Mouse (Mus musculus) G1E (cell line): ENCODE measurements around the gene Grifin. TPM values are rescaled to one million over a fixed set of nuclear protein-coding genes. Genes with fewer than 3 reads are reported as not detected.

Experiments
- ATAC-seq: 2 replicates; pipeline ENCODE4 v1.8.0; 2016; ENCODE audit warnings: mild to moderate bottlenecking; ENCODE audit not compliant: insufficient number of reproducible peaks, poor library complexity, low FRiP score, severe bottlenecking; ENCODE audit errors: extremely low read depth
- DNase-seq: peaks from one replicate; pipeline ENCODE4 v3.0.0; 2012; ENCODE audit warnings: low spot score
- H3K27me3 ChIP-seq: 2 replicates; pipeline ENCODE4 v1.6.1; 2012; ENCODE audit warnings: mild to moderate bottlenecking, low read length, inconsistent platforms; ENCODE audit not compliant: insufficient read depth
- H3K36me3 ChIP-seq: replicated peaks from 2 replicates; pipeline ENCODE3; 2012; ENCODE audit warnings: mild to moderate bottlenecking, inconsistent platforms
- H3K4me1 ChIP-seq: 2 replicates; pipeline ENCODE4 v1.6.1; 2012; ENCODE audit warnings: low read depth, low read length, inconsistent platforms, mixed read lengths; ENCODE audit not compliant: insufficient read depth
- H3K4me3 ChIP-seq: 2 replicates; pipeline ENCODE4 v1.5.1; 2012; ENCODE audit warnings: low read depth, mild to moderate bottlenecking, inconsistent platforms, low read length, moderate library complexity, mixed read lengths
- H3K9me3 ChIP-seq: replicated peaks from 2 replicates; pipeline ENCODE4 v1.6.1; 2012; ENCODE audit warnings: inconsistent platforms
- CTCF ChIP-seq: IDR thresholded peaks from 2 replicates; pipeline ENCODE4 v1.5.1; 2012; ENCODE audit warnings: low read depth, low read length, inconsistent platforms, mixed read lengths
- GATA1 ChIP-seq: IDR thresholded peaks from 2 replicates; pipeline ENCODE4 v1.6.1; 2012; ENCODE audit warnings: borderline replicate concordance, low read length, inconsistent platforms, mixed read lengths
- GATA2 ChIP-seq: IDR thresholded peaks from 2 replicates; pipeline ENCODE4 v1.6.1; 2012; ENCODE audit warnings: low read depth, low read length, inconsistent platforms, borderline replicate concordance
- POLR2AphosphoS5 ChIP-seq: IDR thresholded peaks from 2 replicates; pipeline ENCODE4 v1.6.1; 2012; ENCODE audit warnings: low read depth, low read length, inconsistent platforms; ENCODE audit not compliant: insufficient replicate concordance
- TAL1 ChIP-seq: conservative IDR thresholded peaks from 2 replicates; pipeline ENCODE4 v1.6.1; 2012; ENCODE audit warnings: low read depth, low read length, inconsistent platforms, mixed read lengths
- polyA plus RNA-seq: library from polyadenylated mRNA; stranded (reverse); fragments of >175 nt; gene quantifications from 2 replicates; pipeline ENCODE4 v1.2.3, GENCODE M21; 2012
- total RNA-seq, 2 experiments: library from RNA; stranded (forward) in 1 of 2; stranded (reverse) in 1 of 2; fragments of 200-1000 nt in 1 of 2; fragments of >200 nt in 1 of 2; fragmentation: Nextera tagmentation in 1 of 2; gene quantifications; 2 replicates each; pipeline ENCODE4 v1.2.3; 2014 to 2017

Grifin gene
- total and polyA plus RNA-seq, 3 experiments = not detected

DNA sequence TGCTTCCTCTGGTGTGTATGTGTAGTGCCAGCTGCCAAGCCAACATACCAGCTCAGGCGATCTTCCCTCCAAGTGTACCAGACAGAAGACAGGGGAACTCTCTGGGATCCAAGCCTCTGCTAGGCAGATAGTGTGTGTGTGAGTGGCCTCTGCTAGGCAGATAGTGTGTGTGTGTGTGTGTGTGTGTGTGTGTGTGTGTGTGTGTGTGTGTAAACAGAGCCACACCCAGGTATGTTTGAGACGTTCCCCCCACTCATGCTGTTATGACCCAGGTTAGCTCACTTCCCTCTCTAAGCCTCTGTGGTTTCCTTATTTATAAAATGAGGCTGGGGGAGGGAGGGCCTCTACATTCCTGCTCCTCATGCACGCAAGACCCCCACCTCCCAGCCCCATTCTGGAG, 31.6 kb upstream of the Grifin start:
- TF ChIP-seq CTCF (no peak), POLR2AphosphoS5 (no peak)
- H3K36me3 ChIP-seq = no peaks in the 10 kb centered on the region
- ATAC-seq (no peak), DNase-seq (no peak)
- H3K4me1 ChIP-seq = peaks cover 17% of the 10 kb centered on the region
- H3K27me3 ChIP-seq = peaks cover 74% of the 10 kb centered on the region
- no peaks in the 10 kb centered on the region for H3K9me3 ChIP-seq
- H3K4me3 ChIP-seq = no peak overlapping the region

DNA sequence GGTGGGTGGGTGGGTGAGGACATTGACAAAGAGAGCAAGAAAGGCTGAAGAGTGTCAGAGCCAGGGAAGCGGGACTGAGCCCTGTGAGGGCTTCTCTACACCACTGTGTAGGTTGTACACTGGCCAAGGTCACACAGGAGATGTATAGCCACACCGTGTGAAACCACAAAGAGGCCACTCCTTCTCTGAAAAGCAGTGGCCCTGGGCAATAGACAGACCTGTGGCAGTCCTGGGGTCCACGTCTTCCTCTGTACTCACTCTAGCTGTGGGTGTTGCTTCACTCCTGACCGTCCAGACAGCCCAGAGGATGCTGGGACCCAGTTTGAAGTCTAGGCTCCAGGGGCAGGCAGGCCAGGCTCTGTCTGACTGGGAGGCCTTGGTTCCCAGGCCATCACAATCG, 30.0 kb upstream of the Grifin start:
- Histone ChIP-seq H3K27me3 (peaks cover 72% of the 10 kb centered on the region), H3K4me1 (peaks cover 17% of the 10 kb centered on the region), H3K9me3 (no peaks in the 10 kb centered on the region), H3K4me3 (no peak overlapping the region), H3K36me3 (no peaks in the 10 kb centered on the region)
- ATAC-seq (no peak), DNase-seq (no peak)
- TF ChIP-seq POLR2AphosphoS5 = no peak
- no peak for TF ChIP-seq TAL1
- no peak for TF ChIP-seq GATA1
- TF ChIP-seq CTCF = no peak
- TF ChIP-seq GATA2 = no peak

DNA sequence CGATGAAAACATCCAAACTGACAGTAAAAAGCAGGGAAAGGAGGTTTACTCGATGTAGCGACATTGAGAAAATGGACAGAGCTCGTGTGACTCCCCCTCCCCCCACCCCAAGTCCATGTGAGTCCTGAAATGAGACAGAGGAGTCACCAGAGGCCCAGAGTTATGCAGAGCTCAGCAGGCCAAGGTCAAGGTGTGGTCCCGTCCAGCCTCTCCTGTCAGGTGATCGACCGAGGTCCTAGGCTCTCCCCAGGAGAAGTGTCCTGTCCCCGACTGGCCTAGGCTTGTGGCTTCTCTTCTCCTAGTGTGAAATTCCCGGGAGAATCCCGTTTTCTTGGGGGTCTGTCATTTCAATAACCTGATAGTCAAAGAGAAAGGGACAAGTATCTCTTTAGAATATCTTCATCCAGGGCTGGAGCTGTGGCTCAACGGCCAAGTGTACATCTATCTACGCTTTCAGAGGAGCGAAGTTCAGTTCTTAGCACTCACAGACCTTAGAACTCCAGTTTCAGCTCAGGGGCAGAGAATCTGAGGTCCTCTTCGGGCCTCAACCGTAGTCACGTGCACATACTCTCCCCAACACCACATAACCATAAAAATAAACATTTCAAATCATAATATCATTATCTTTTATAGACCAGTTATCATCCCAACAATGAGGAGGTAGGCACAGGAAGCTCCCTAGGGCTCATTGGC, 24.4 kb upstream of the Grifin start:
- Histone ChIP-seq H3K4me3 (no peak overlapping the region), H3K27me3 (peaks cover 62% of the 10 kb centered on the region), H3K9me3 (no peaks in the 10 kb centered on the region), H3K4me1 (no peaks in the 10 kb centered on the region), H3K36me3 (no peaks in the 10 kb centered on the region)
- no peak for TF ChIP-seq POLR2AphosphoS5
- no peak for TF ChIP-seq TAL1
- no peak for TF ChIP-seq CTCF
- TF ChIP-seq GATA2 = no peak
- no peak for TF ChIP-seq GATA1
- DNase-seq (no peak), ATAC-seq (no peak)

DNA sequence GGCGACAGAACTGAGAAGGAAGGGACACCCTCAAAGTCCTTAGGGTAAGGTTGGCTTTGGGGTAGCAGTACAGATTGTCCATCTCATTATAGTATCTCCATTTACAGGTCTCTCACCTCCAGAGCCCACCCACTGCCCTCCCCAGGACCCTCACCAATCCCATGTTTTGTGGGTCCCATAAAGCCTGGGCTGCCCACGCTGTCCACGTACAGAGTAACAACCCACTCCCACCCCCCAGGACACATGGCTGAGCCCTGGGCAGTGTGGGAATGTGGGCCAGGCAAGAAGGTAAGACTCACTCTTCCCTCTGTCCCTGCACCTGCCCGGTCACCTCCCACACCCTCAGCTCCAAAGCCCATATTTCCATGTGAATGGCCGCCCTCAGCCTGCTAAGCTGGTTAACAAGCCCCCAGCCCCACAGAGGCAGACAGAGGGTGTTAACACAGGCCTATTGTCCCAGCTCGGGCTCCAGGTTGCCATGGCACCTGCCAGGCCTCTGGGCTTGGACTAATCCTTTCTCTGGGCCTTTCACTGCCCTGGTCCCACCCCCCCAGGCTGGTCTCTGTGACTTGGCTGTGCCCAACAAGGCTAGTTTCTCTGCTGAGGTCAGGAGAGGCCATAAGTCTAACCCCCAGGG, 19.0 kb upstream of the Grifin start:
- Histone ChIP-seq H3K36me3 (no peaks in the 10 kb centered on the region), H3K27me3 (peaks cover 63% of the 10 kb centered on the region), H3K4me1 (no peaks in the 10 kb centered on the region), H3K4me3 (no peak overlapping the region), H3K9me3 (no peaks in the 10 kb centered on the region)
- DNase-seq (no peak), ATAC-seq (no peak)
- TF ChIP-seq GATA2 (no peak), GATA1 (no peak), POLR2AphosphoS5 (no peak)

DNA sequence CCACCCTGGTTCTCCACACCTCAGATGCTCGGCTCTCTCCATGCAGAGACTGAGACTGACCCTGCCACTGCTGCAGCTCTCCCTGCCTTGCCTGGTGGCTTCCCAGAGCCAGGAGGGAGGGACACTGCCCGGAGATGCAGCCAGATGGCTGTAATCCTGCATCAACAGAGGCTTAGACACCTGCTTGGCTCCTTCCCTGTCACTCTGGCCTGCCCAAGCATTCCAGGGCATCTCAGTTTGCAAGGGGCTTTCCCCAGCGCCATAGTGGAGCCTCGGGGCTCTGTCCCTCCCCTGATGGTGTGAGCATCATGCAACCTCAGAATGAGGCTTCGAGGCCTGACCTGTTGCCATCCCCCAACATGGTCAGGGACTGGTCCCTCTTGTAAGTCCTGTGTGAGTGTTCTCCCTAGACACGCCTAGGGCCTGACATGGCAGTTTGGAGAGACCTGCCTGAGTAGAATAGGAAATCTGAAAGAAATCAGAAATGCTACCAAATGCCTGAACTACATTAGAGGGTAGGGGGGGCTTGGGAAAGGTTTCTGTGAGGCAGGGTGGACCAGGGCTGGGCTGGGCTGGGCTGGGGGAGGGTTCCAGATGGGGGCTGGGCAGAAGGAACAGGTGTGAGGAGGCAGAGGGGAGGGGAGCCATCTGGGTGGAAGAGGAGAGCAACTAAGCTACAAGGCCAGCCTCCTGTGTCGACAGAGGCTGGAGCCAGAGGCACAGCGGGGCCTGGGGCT, 18.3 kb upstream of the Grifin start:
- H3K9me3 ChIP-seq = no peaks in the 10 kb centered on the region
- H3K4me1 ChIP-seq = no peaks in the 10 kb centered on the region
- no peaks in the 10 kb centered on the region for H3K36me3 ChIP-seq
- H3K27me3 ChIP-seq = peaks cover 63% of the 10 kb centered on the region
- H3K4me3 ChIP-seq = no peak overlapping the region
- ATAC-seq (no peak), DNase-seq (no peak)
- TF ChIP-seq GATA2 (no peak), TAL1 (no peak), CTCF (no peak), POLR2AphosphoS5 (no peak), GATA1 (no peak)

DNA sequence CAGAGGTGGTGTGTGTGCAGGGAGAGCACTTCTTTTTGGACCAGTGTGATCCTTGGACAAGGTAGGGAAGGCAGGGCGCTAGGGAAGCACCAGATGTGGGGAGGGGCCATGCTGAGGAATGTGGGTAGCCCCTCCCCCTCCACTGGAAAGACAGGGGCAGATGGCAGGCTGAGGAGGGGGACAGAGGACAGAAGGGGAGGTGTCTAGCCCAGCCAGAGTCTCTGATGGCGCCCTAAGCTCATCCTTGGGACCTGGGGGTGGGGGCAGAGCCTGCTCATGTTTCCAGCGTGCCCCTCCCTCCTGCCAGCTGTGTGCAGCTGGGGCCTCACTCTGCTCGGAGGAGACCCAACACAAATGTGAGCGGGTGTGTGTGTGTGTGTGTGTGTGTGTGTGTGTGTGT, 16.7 kb upstream of the Grifin start:
- ATAC-seq = no peak
- no peak for TF ChIP-seq TAL1
- TF ChIP-seq POLR2AphosphoS5 = no peak
- no peak for TF ChIP-seq GATA2
- TF ChIP-seq CTCF = no peak
- no peak for TF ChIP-seq GATA1
- Histone ChIP-seq H3K36me3 (no peaks in the 10 kb centered on the region), H3K4me3 (no peak overlapping the region), H3K27me3 (peaks cover 58% of the 10 kb centered on the region), H3K4me1 (no peaks in the 10 kb centered on the region), H3K9me3 (no peaks in the 10 kb centered on the region)
- no peak for DNase-seq
